Mouse (Mus musculus) myocyte (in vitro differentiated cells): ENCODE data around the gene Ackr2.

ENCODE experiments used
- CEBPB ChIP-seq: IDR thresholded peaks from 2 replicates; pipeline ENCODE4 v1.6.1; 2011; ENCODE audit warnings: mild to moderate bottlenecking, moderate library complexity; ENCODE audit not compliant: poor library complexity, insufficient read depth, severe bottlenecking
- MAX ChIP-seq: IDR thresholded peaks from one replicate; pipeline ENCODE4 v1.6.1; 2011; ENCODE audit warnings: low read depth, mild to moderate bottlenecking, control low read depth
- MYOD1 ChIP-seq, 3 experiments: IDR thresholded peaks; one replicate each; pipeline ENCODE4 v1.6.1; 2011; ENCODE audit warnings: control low read depth in 2 of 3, low read depth in 2 of 3, mild to moderate bottlenecking in 2 of 3, moderate library complexity in 1 of 3; ENCODE audit not compliant: insufficient read length in 2 of 3, control insufficient read depth in 1 of 3
- POLR2A ChIP-seq: IDR thresholded peaks from one replicate; pipeline ENCODE4 v1.6.1; 2011; ENCODE audit warnings: low read depth, mild to moderate bottlenecking, control low read depth, moderate library complexity; ENCODE audit not compliant: insufficient read length
- POLR2AphosphoS2 ChIP-seq: IDR thresholded peaks from one replicate; pipeline ENCODE4 v1.6.1; 2011; ENCODE audit warnings: low read depth, control low read depth; ENCODE audit not compliant: insufficient read length
- SRF ChIP-seq: IDR thresholded peaks from one replicate; pipeline ENCODE4 v1.6.1; 2011; ENCODE audit warnings: low read depth; ENCODE audit not compliant: control insufficient read depth, insufficient read length
- TCF12 ChIP-seq: IDR thresholded peaks from one replicate; pipeline ENCODE4 v1.6.1; 2011; ENCODE audit warnings: mild to moderate bottlenecking, control low read depth; ENCODE audit not compliant: poor library complexity, insufficient read depth, severe bottlenecking
- TCF3 ChIP-seq: IDR thresholded peaks from one replicate; pipeline ENCODE4 v1.6.1; 2011; ENCODE audit warnings: low read depth, control low read depth; ENCODE audit not compliant: insufficient read length
- USF1 ChIP-seq: IDR thresholded peaks from one replicate; pipeline ENCODE4 v1.6.1; 2011; ENCODE audit warnings: low read depth, mild to moderate bottlenecking, control low read depth, moderate library complexity

GRCm38 (mm10) chr9:121860921-121861320 lies 37.2 kb upstream of the Ackr2 start:
- no peak for TF ChIP-seq TCF3
- no peak for TF ChIP-seq MYOD1 (IDR thresholded peaks at IDR 0.05; ENCODE audit: control insufficient read depth in 1 of 3, insufficient read length in 2 of 3, low read depth in 2 of 3)
- no peak for TF ChIP-seq POLR2A
- TF ChIP-seq CEBPB, result no peak
- TF ChIP-seq TCF12, result no peak
- TF ChIP-seq POLR2AphosphoS2, result no peak
- no peak for TF ChIP-seq USF1
- no peak for TF ChIP-seq MAX
- no peak for TF ChIP-seq SRF
